Mouse (Mus musculus) adrenal gland, adult (tissue): Measurements from ENCODE around the gene Mre11a.
"Not testable (repeated sequence)": the region's sequence is repeated elsewhere in the genome, so short reads cannot be mapped to it uniquely, and the experiment has no call there.

Source experiments
- DNase-seq, 2 experiments: peaks; one replicate each; pipeline ENCODE4 v3.0.0; 2022 to 2023; ENCODE audit warnings: low spot score in 1 of 2; ENCODE audit not compliant: inconsistent age in 2 of 2

Gene Mre11a

GRCm38 (mm10) chr9:14866957-14867356, 82.5 kb downstream of the Mre11a start:
- peak; percentile 43 to 80 for DNase-seq

- no peak for DNase-seq
These were observed 83.9 kb downstream of the Mre11a start for GRCm38 (mm10) chr9:14868326-14868725.

GRCm38 (mm10) chr9:14870377-14870776, 85.9 kb downstream of the Mre11a start:
- DNase-seq, result no peak

- DNase-seq, result no peak
These were observed 86.3 kb downstream of the Mre11a start for GRCm38 (mm10) chr9:14870802-14871201.

- DNase-seq, result peak; percentile 60 to 79
These were observed 87.1 kb downstream of the Mre11a start for GRCm38 (mm10) chr9:14871536-14871935.

GRCm38 (mm10) chr9:14872181-14872930, 87.9 kb downstream of the Mre11a start:
- no peak for DNase-seq

- DNase-seq, result peak; percentile 29 to 64
These were observed 91.5 kb downstream of the Mre11a start for GRCm38 (mm10) chr9:14875743-14876507.

GRCm38 (mm10) chr9:14876566-14876965, 92.1 kb downstream of the Mre11a start:
- DNase-seq, result not testable (repeated sequence)

GRCm38 (mm10) chr9:14884641-14885040, 100.2 kb downstream of the Mre11a start:
- DNase-seq, result peak in 1 of 2 experiments; percentile 36

- peak; percentile 47 to 80 for DNase-seq
These were observed 100.7 kb downstream of the Mre11a start for GRCm38 (mm10) chr9:14885151-14885550.

GRCm38 (mm10) chr9:14885954-14886353, 101.5 kb downstream of the Mre11a start:
- no peak for DNase-seq
